In the genomic region with DNA sequence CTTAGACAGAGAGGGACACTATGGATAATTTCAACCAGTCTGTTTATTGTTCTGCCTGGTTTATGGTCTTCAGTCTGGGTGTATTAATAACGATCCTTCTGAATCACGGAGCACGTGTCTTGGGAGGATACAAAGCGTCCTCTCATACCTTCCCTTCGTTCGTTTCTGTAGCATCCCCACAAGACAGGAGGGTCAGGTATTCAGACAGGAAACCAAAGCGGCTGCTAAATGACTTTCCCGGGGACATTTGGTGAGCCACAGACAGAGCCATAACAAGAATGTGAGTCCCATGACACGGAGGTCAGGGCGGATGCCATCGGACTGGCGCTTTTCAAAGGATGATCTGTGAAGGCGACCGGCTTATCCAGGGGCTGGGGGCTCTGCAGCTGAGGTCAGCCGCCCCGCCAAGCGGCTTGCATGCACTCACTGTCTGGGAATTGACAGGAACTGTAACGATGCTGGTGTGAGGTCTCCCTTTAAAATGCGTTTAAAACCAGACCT, we compare ENCODE assay signal across 9 mouse cellular contexts.
DNase-seq lines count a peak whose midpoint lies in the region; ATAC-seq and TF ChIP-seq lines count a peak whose summit lies in the region.
"Had no signal": no experiment of that assay in that cellular context is flagged by ENCODE, and none has a peak within 500 bp of the region (broad histone marks: within the 10 kb centered on the region; RNA-seq: fewer than 3 reads in every experiment).

No protein-coding gene starts in this region.

- 2% methylated on average over 19 of the region's 19 CpGs for WGBS in kidney, embryonic 16.5 days
- WGBS in forebrain, embryonic 16.5 days = 17% methylated on average over 19 of the region's 19 CpGs
- 4% methylated on average over 19 of the region's 19 CpGs for whole genome bisulfite sequencing in limb, embryonic 15.5 days
- 9% methylated on average over 19 of the region's 19 CpGs for WGBS in stomach, embryonic 16.5 days
- WGBS in cerebellum, adult 2 months = 31% methylated on average over 19 of the region's 19 CpGs

- ATAC-seq in kidney, embryonic 16.5 days (ENCODE audit: low FRiP score, low TSS enrichment) = peak; percentile 57; the same call in 1 of the 2 replicates
- no peak for ATAC-seq in forebrain, embryonic 16.5 days
- no peak for ATAC-seq in limb, embryonic 15.5 days (ENCODE audit: insufficient number of reproducible peaks, low FRiP score, low TSS enrichment, low read depth)
- no peak for ATAC-seq in stomach, embryonic 16.5 days (ENCODE audit: insufficient read depth, low FRiP score)

- no peak for DNase-seq in kidney, postnatal 14 days
- DNase-seq in cerebellum, adult 2 months = no peak
- DNase-seq in adrenal gland, postnatal 36 days = no peak
- DNase-seq in gastrocnemius, postnatal 25 days = no peak

- no peak for TF ChIP-seq POLR2A in cerebellum, adult 2 months (IDR thresholded peaks at IDR 0.05; ENCODE audit: borderline replicate concordance, insufficient read depth, low read length)

- peak overlapping the region; percentile 53 for H3K4me2 ChIP-seq in kidney, embryonic 16.5 days (replicated peaks; ENCODE audit: low read depth, low read length)
- H3K4me2 ChIP-seq in forebrain, embryonic 16.5 days (ENCODE audit: low read length) = peak overlapping the region; percentile 48
- H3K4me2 ChIP-seq in limb, embryonic 15.5 days = peak overlapping the region; percentile 38
- peak overlapping the region; percentile 37 for H3K4me2 ChIP-seq in stomach, embryonic 16.5 days (ENCODE audit: low read depth, low read length)

- peaks cover 17% of the 10 kb centered on the region for H3K4me1 ChIP-seq in kidney, embryonic 16.5 days (ENCODE audit: insufficient read depth, low read length)
- peaks cover 6% of the 10 kb centered on the region; the same call in 1 of the 2 replicates for H3K4me1 ChIP-seq in forebrain, embryonic 16.5 days (replicated peaks; ENCODE audit: control insufficient read depth, insufficient read depth, low read length)
- H3K4me1 ChIP-seq in limb, embryonic 15.5 days = peaks cover 10% of the 10 kb centered on the region
- H3K4me1 ChIP-seq in stomach, embryonic 16.5 days (ENCODE audit: control insufficient read depth, insufficient read depth, low read length) = peaks cover 7% of the 10 kb centered on the region
- no peaks in the 10 kb centered on the region for H3K4me1 ChIP-seq in cerebellum, adult 2 months (ENCODE audit: control insufficient read depth, insufficient read depth, low read length)

- no peaks in the 10 kb centered on the region for H3K36me3 ChIP-seq in kidney, embryonic 16.5 days (ENCODE audit: insufficient read depth, low read length)
- no peaks in the 10 kb centered on the region for H3K36me3 ChIP-seq in forebrain, embryonic 16.5 days (ENCODE audit: control insufficient read depth, insufficient read depth)
- no peaks in the 10 kb centered on the region for H3K36me3 ChIP-seq in limb, embryonic 15.5 days
- no peaks in the 10 kb centered on the region for H3K36me3 ChIP-seq in stomach, embryonic 16.5 days (ENCODE audit: control insufficient read depth, insufficient read depth, low read length)

- H3K4me3 ChIP-seq in kidney, embryonic 16.5 days (ENCODE audit: low read length) = peak overlapping the region; percentile 30
- peak overlapping the region; percentile 24 for H3K4me3 ChIP-seq in forebrain, embryonic 16.5 days (replicated peaks; ENCODE audit: low read length)
- H3K4me3 ChIP-seq in limb, embryonic 15.5 days = peak overlapping the region; percentile 12; the same call in 1 of the 2 replicates
- H3K4me3 ChIP-seq in stomach, embryonic 16.5 days (replicated peaks; ENCODE audit: low read length) = peak overlapping the region; percentile 21
- no peak overlapping the region for H3K4me3 ChIP-seq in cerebellum, adult 2 months (replicated peaks; ENCODE audit: insufficient read depth, low read depth, low read length)
- H3K4me3 ChIP-seq: erythroblast, embryonic 14.5 days had no signal

- TF ChIP-seq CTCF in cerebellum, adult 2 months (IDR thresholded peaks at IDR 0.05; ENCODE audit: borderline replicate concordance, insufficient read depth, low read depth, low read length) = no peak

- no peaks in the 10 kb centered on the region for H3K9me3 ChIP-seq in kidney, embryonic 16.5 days (ENCODE audit: low read length)
- no peaks in the 10 kb centered on the region for H3K9me3 ChIP-seq in forebrain, embryonic 16.5 days (ENCODE audit: control insufficient read depth, low read length)
- H3K9me3 ChIP-seq in limb, embryonic 15.5 days = no peaks in the 10 kb centered on the region
- no peaks in the 10 kb centered on the region for H3K9me3 ChIP-seq in stomach, embryonic 16.5 days (replicated peaks; ENCODE audit: control insufficient read depth, low read length)

- H3K9ac ChIP-seq in kidney, embryonic 16.5 days (replicated peaks; ENCODE audit: low read length) = peak overlapping the region; percentile 50
- H3K9ac ChIP-seq in forebrain, embryonic 16.5 days (replicated peaks; ENCODE audit: low read depth, low read length) = 0 out of 2 replicates have a peak overlapping the region, but pooled peaks have one; percentile 32
- H3K9ac ChIP-seq in limb, embryonic 15.5 days = no peak overlapping the region
- peak overlapping the region; percentile 19; the same call in 1 of the 2 replicates for H3K9ac ChIP-seq in stomach, embryonic 16.5 days (ENCODE audit: low read length)

- H3K27me3 ChIP-seq in kidney, embryonic 16.5 days (ENCODE audit: insufficient read depth, low read length) = no peaks in the 10 kb centered on the region
- peaks cover 7% of the 10 kb centered on the region; the same call in 1 of the 2 replicates for H3K27me3 ChIP-seq in forebrain, embryonic 16.5 days (replicated peaks; ENCODE audit: control insufficient read depth, insufficient read depth, low read length)
- H3K27me3 ChIP-seq in limb, embryonic 15.5 days = no peaks in the 10 kb centered on the region
- H3K27me3 ChIP-seq in stomach, embryonic 16.5 days (ENCODE audit: control insufficient read depth, insufficient read depth, low read length) = no peaks in the 10 kb centered on the region
- no peaks in the 10 kb centered on the region for H3K27me3 ChIP-seq in cerebellum, adult 2 months (ENCODE audit: control insufficient read depth, insufficient read depth, low read length)

- peak overlapping the region; percentile 83 for H3K27ac ChIP-seq in kidney, embryonic 16.5 days (ENCODE audit: low read length)
- no peak overlapping the region for H3K27ac ChIP-seq in forebrain, embryonic 16.5 days (ENCODE audit: low read length)
- no peak overlapping the region for H3K27ac ChIP-seq in limb, embryonic 15.5 days
- H3K27ac ChIP-seq in stomach, embryonic 16.5 days (ENCODE audit: low read length) = no peak overlapping the region
- no peak overlapping the region for H3K27ac ChIP-seq in cerebellum, adult 2 months (ENCODE audit: insufficient read depth, low read length)
